Mouse (Mus musculus) kidney, adult 2 months (tissue): ENCODE measurements at regions not wholly inside any gene's neighbourhood (a gene's known extent, or its start where the extent isn't known, plus 50 kb on each side); places are given as distances from the start of the nearest gene placed in this dataset.

Experiments
- CTCF ChIP-seq: fragments of 200-500 bp; conservative IDR thresholded peaks from 2 replicates; pipeline ENCODE4 v1.5.1; 2011; ENCODE audit warnings: low read depth, mild to moderate bottlenecking, control low read depth, low read length, moderate library complexity, mixed read lengths; ENCODE audit not compliant: insufficient read depth, insufficient read length
- POLR2A ChIP-seq: fragments of 200-500 bp; IDR thresholded peaks from one replicate; pipeline ENCODE4 v1.6.1; 2011; ENCODE audit warnings: low read depth, low read length, control low read depth

GRCm38 (mm10) chr1:76786871-76787270 lies 728.0 kb downstream of the Epha4 start:
- TF ChIP-seq CTCF (no peak), POLR2A (no peak)
